Mouse (Mus musculus) gastrocnemius, adult 2 months (tissue): Measurements from ENCODE around the gene Slc4a4. TPM values are rescaled to one million over a fixed set of nuclear protein-coding genes. Genes with fewer than 3 reads are reported as not detected.
"Not testable (repeated sequence)": the region's sequence is repeated elsewhere in the genome, so short reads cannot be mapped to it uniquely, and the experiment has no call there.

ENCODE experiments used
- DNase-seq: peaks from one replicate; pipeline ENCODE4 v3.0.0; 2022
- H3K27ac ChIP-seq: fragments of 200-600 bp; 2 replicates; pipeline ENCODE4 v1.8.1; 2022; ENCODE audit warnings: mild to moderate bottlenecking
- H3K4me3 ChIP-seq: fragments of 200-600 bp; 2 replicates; pipeline ENCODE4 v1.8.1; 2022; ENCODE audit warnings: mild to moderate bottlenecking, moderate library complexity
- CTCF ChIP-seq: fragments of 200-600 bp; IDR thresholded peaks from 2 replicates; pipeline ENCODE4 v1.8.1; 2022; ENCODE audit warnings: antibody characterized with exemption, mild to moderate bottlenecking, moderate library complexity
- intact Hi-C: fragments of 180-260 bp; cut with DNase I; formaldehyde crosslinking; loops from one replicate; pipeline ENCODE4 v1.15.1; 2025
- total RNA-seq, 2 experiments: library from RNA; stranded (reverse); gene quantifications; 2 replicates each; pipeline ENCODE4 v1.2.3; 2021

Gene Slc4a4
- total RNA-seq, 2 experiments from 2014 or later: 14.0 to 19.8 TPM

DNA sequence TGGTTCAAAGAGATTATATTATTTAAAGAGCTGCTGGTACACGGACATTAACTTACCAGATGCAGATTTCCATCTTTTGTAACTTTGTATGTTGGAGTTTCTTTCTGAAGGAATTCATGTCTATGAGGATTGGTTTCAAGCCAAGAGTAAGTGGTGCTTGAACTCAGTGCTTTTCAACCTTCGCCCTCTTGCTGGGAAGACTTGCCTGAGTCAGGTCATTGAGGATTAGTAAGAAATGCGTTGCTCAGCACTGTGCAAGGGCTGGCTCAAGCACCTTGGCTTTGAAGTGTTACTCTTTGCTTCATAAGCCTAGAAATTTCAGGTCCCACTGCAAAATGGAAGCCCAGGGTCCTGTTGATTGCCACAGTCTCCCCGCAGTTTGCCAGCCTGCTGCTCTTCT, 196.9 kb downstream of the Slc4a4 start:
- no peak for DNase-seq
- no peak for TF ChIP-seq CTCF
- intact Hi-C loops: no loop called here
- H3K27ac ChIP-seq: no peak overlapping the region
- H3K4me3 ChIP-seq: no peak overlapping the region

DNA sequence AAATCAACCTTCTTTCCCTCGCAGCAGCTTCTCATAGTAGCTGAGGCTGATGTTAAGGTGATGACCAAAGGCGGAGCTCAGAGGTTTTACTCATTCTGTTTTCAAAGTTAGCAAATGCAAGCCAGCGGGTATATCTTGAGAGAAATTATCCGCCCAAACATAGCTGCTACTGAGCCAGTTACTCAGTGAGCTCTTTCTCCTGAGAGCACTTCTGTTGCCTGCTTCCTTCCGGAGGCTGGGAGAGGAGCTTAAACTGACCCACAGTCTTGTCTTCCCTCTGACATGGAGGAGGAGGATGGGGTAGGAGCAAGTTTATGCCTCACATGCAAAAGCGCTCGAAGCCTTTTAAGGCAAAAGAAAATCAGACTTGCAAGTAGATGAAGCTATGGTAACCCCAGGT, 201.3 kb downstream of the Slc4a4 start:
- Histone ChIP-seq H3K27ac (no peak overlapping the region), H3K4me3 (no peak overlapping the region)
- TF ChIP-seq CTCF: no peak
- DNase-seq: no peak
- intact Hi-C loops: no loop called here

DNA sequence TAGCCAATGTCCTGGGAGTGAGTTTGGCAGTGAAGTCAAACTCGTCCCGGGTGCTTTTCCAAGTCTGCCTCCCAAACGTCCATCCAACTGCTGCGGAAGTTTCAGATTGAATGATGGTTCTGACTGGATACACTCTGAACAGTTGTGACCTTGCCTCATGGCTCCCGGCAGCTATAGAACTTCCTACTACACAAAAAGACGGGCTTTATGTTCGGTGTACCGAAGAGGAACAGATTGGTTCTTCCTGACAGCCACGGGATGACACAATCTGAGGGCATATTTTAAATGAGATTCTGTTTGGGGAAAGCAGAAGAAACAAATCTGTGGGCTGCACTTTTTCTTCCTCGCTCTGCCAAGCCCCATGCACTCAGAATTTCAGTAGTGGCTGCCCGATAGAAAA, 201.8 kb downstream of the Slc4a4 start:
- Histone ChIP-seq H3K4me3 (peak overlapping the region; percentile 23), H3K27ac (peak overlapping the region; percentile 48)
- DNase-seq: no peak
- intact Hi-C loops: no loop called here
- TF ChIP-seq CTCF: no peak

- intact Hi-C loops: no loop called here
- no peak overlapping the region for H3K4me3 ChIP-seq
- no peak for TF ChIP-seq CTCF
- H3K27ac ChIP-seq: no peak overlapping the region
- DNase-seq: no peak
These were observed 203.5 kb downstream of the Slc4a4 start for GRCm38 (mm10) chr5:89090131-89090530.

DNA sequence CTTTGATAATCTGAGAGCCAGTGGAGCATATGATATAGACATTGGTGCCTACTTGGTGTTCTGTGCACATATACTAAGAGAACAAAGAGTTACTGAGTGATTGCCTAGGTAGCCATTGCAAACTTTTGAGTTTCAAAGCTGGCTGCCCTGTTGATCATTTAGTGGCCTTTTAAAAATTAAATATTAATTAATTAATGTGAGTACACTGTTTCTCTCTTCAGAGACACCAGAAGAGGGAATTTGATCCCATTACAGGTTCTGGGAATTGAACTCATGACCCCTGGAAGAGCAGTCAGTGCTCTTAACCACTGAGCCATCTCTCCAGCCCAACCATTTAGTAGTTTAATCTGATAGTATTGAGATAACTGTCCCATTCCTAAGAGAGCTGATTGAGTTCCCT, 209.8 kb downstream of the Slc4a4 start:
- Histone ChIP-seq H3K27ac (no peak overlapping the region), H3K4me3 (no peak overlapping the region)
- intact Hi-C loops: no loop called here
- no peak for TF ChIP-seq CTCF
- DNase-seq: no peak

DNA sequence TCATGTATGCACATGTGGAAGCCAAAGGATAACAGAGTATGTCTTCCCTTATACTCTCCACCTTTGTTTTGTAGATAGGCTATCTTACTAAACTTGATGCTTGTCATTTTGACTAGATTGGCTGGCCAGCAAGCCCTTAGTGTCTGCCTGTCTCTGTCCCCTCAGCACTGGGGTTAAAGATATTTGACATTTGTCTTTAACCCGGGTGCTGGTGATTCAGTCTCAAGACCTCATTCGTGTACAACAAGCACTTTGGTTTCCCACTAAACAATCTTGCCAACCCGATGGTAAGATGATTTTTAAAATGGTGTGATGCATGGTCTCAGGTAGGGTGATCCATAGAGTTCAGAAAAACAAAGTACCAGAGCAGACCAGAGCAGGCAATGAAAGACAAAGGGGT, 210.7 kb downstream of the Slc4a4 start:
- no peak for TF ChIP-seq CTCF
- intact Hi-C loops: no loop called here
- DNase-seq: no peak
- Histone ChIP-seq H3K4me3 (no peak overlapping the region), H3K27ac (no peak overlapping the region)

DNA sequence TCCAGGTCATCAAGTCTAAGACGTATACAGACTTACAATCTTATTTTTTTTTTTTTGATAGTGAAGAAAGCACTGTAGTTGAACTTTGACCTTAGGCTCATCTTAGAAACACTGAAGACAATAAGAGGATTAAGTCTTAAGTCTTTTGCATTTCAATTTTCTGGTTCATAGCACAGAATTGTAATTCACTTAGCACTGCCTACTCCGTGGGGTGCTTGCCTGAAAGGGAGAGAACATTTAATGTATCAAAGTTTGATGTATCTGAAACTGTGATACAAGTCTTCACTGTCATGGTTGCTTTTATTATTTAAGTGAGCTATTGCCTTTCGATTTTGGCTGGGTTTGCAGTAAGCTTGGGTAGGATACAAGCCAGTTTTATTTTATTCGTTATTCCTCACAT, 211.5 kb downstream of the Slc4a4 start:
- TF ChIP-seq CTCF: no peak
- no peak overlapping the region for H3K27ac ChIP-seq
- DNase-seq: no peak
- intact Hi-C loops: no loop called here
- no peak overlapping the region for H3K4me3 ChIP-seq

GRCm38 (mm10) chr5:89099886-89100285, 213.3 kb downstream of the Slc4a4 start:
- no peak for DNase-seq
- no peak overlapping the region for H3K27ac ChIP-seq
- TF ChIP-seq CTCF: no peak
- no peak overlapping the region for H3K4me3 ChIP-seq
- intact Hi-C loops: no loop called here

- TF ChIP-seq CTCF: no peak
These were observed 215.9 kb downstream of the Slc4a4 start for GRCm38 (mm10) chr5:89102560-89102959.

DNA sequence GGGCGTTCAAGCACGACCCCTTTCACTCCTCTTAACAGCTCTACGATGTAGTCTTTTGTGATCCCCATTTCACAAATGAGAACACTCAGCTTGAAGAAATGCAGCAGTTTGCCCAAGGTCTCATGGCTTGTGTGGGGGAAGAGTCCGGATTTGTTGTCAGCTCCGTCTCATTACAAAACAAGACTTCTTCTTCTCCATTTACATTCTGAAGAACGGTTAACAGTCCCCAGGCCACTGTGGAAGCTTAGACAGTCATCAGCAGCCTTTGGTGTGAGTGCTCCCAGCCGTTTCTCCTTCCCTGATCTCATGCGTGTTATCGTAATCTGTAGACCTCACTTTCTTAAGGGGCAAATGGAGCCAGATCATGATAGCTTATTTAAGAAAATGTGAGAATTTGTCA, 218.7 kb downstream of the Slc4a4 start:
- H3K4me3 ChIP-seq: no peak overlapping the region
- intact Hi-C loops: no loop called here
- H3K27ac ChIP-seq: no peak overlapping the region
- no peak for TF ChIP-seq CTCF
- DNase-seq: no peak

More at GRCm38 (mm10) chr5:89102560-89102959, 215.9 kb downstream of the Slc4a4 start:
- no peak overlapping the region for H3K4me3 ChIP-seq
- intact Hi-C loops: no loop called here
- H3K27ac ChIP-seq: no peak overlapping the region
- no peak for DNase-seq

GRCm38 (mm10) chr5:89106217-89106616, 219.6 kb downstream of the Slc4a4 start:
- DNase-seq: no peak
- TF ChIP-seq CTCF: no peak
- Histone ChIP-seq H3K4me3 (no peak overlapping the region), H3K27ac (peak overlapping the region; percentile 24; the same call in 1 of the 2 replicates)
- intact Hi-C loops: no loop called here

GRCm38 (mm10) chr5:89108809-89109208, 222.2 kb downstream of the Slc4a4 start:
- intact Hi-C loops: no loop called here
- TF ChIP-seq CTCF: no peak
- H3K4me3 ChIP-seq: no peak overlapping the region

GRCm38 (mm10) chr5:89109832-89110231, 223.2 kb downstream of the Slc4a4 start:
- no peak for TF ChIP-seq CTCF
- no peak for DNase-seq
- H3K4me3 ChIP-seq: no peak overlapping the region
- no peak overlapping the region for H3K27ac ChIP-seq
- intact Hi-C loops: no loop called here

More at GRCm38 (mm10) chr5:89108809-89109208, 222.2 kb downstream of the Slc4a4 start:
- H3K27ac ChIP-seq: no peak overlapping the region
- DNase-seq: no peak

GRCm38 (mm10) chr5:89111987-89112386, 225.4 kb downstream of the Slc4a4 start:
- intact Hi-C loops: loop anchor here (1.0 kb wide), 1 partner anchor 9 kb away; no protein-coding TSS in a partner anchor
- DNase-seq, H3K27ac ChIP-seq, H3K4me3 ChIP-seq: not testable (repeated sequence)

- Histone ChIP-seq H3K4me3 (no peak overlapping the region), H3K27ac (no peak overlapping the region)
- intact Hi-C loops: loop anchor here (1.0 kb wide), 1 partner anchor 10 kb away; no protein-coding TSS in a partner anchor
These were observed 234.3 kb downstream of the Slc4a4 start for GRCm38 (mm10) chr5:89120881-89121280.

More at GRCm38 (mm10) chr5:89120881-89121280, 234.3 kb downstream of the Slc4a4 start:
- no peak for DNase-seq
- no peak for TF ChIP-seq CTCF
